16 mouse cellular contexts compared by ENCODE assay signal in genomic region chr5:100231574-100231973, GRCm38 (mm10).
DNase-seq lines count a peak whose midpoint lies in the region; ATAC-seq and TF ChIP-seq lines count a peak whose summit lies in the region.
"Had no signal": no experiment of that assay in that cellular context is flagged by ENCODE, and none has a peak within 500 bp of the region (broad histone marks: within the 10 kb centered on the region; RNA-seq: fewer than 3 reads in every experiment).

No protein-coding gene starts in this region.

- H3K27me3 ChIP-seq in hindbrain, embryonic 13.5 days, result no peaks in the 10 kb centered on the region
- H3K27me3 ChIP-seq in hindbrain, embryonic 12.5 days, result no peaks in the 10 kb centered on the region
- H3K27me3 ChIP-seq in midbrain, embryonic 15.5 days (replicated peaks), result no peaks in the 10 kb centered on the region
- no peaks in the 10 kb centered on the region for H3K27me3 ChIP-seq in midbrain, embryonic 10.5 days (ENCODE audit: low read depth, poor library complexity, severe bottlenecking)
- H3K27me3 ChIP-seq in midbrain, postnatal 0 days (ENCODE audit: insufficient read depth, low read length), result no peaks in the 10 kb centered on the region
- H3K27me3 ChIP-seq: forebrain, embryonic 13.5 days; heart, embryonic 13.5 days had no signal

- TF ChIP-seq CTCF in brain, embryonic 14.5 days (IDR thresholded peaks at IDR 0.05; ENCODE audit: borderline replicate concordance, extremely low read depth, insufficient read depth, insufficient read length), result no peak
- TF ChIP-seq CTCF in midbrain, postnatal 0 days (IDR thresholded peaks at IDR 0.05), result no peak

- H3K9me3 ChIP-seq in hindbrain, embryonic 13.5 days, result no peaks in the 10 kb centered on the region
- no peaks in the 10 kb centered on the region for H3K9me3 ChIP-seq in hindbrain, embryonic 12.5 days (replicated peaks)
- H3K9me3 ChIP-seq in midbrain, embryonic 15.5 days, result no peaks in the 10 kb centered on the region
- no peaks in the 10 kb centered on the region for H3K9me3 ChIP-seq in midbrain, embryonic 10.5 days (replicated peaks)
- no peaks in the 10 kb centered on the region for H3K9me3 ChIP-seq in midbrain, postnatal 0 days (ENCODE audit: low read length)
- H3K9me3 ChIP-seq: embryonic facial prominence, embryonic 10.5 days; forebrain, embryonic 13.5 days; heart, embryonic 13.5 days had no signal

- H3K4me3 ChIP-seq in hindbrain, embryonic 13.5 days, result no peak overlapping the region
- H3K4me3 ChIP-seq in hindbrain, embryonic 12.5 days, result no peak overlapping the region
- no peak overlapping the region for H3K4me3 ChIP-seq in midbrain, embryonic 15.5 days
- no peak overlapping the region for H3K4me3 ChIP-seq in midbrain, embryonic 10.5 days
- no peak overlapping the region for H3K4me3 ChIP-seq in midbrain, postnatal 0 days (ENCODE audit: low read depth, low read length)
- H3K4me3 ChIP-seq: embryonic facial prominence, embryonic 10.5 days; forebrain, embryonic 13.5 days; heart, embryonic 13.5 days had no signal

- no peak for TF ChIP-seq POLR2A in brain, embryonic 14.5 days (IDR thresholded peaks at IDR 0.05; ENCODE audit: borderline replicate concordance, extremely low read depth, insufficient read depth, insufficient read length, poor library complexity, severe bottlenecking)

- no peak for DNase-seq in midbrain, embryonic 10.5 days (ENCODE audit: low spot score)
- DNase-seq in brain, embryonic 14.5 days (ENCODE audit: low read depth), result peak; percentile 40
- DNase-seq in midbrain, postnatal 0 days (ENCODE audit: low spot score), result peak; percentile 37
- DNase-seq in retina, postnatal 1 day, result no peak
- DNase-seq in urinary bladder, adult 2 months (ENCODE audit: low spot score), result no peak
- DNase-seq: cerebellum, adult 2 months; cerebellum, postnatal 10 days; forebrain, postnatal 0 days; gastrocnemius, postnatal 14 days; heart, postnatal 36 days had no signal

- peaks cover 5% of the 10 kb centered on the region for H3K4me1 ChIP-seq in hindbrain, embryonic 13.5 days (replicated peaks)
- peaks cover 4% of the 10 kb centered on the region; the same call in 1 of the 2 replicates for H3K4me1 ChIP-seq in hindbrain, embryonic 12.5 days
- peaks cover 12% of the 10 kb centered on the region for H3K4me1 ChIP-seq in midbrain, embryonic 15.5 days
- H3K4me1 ChIP-seq in midbrain, embryonic 10.5 days, result peaks cover 10% of the 10 kb centered on the region
- no peaks in the 10 kb centered on the region for H3K4me1 ChIP-seq in midbrain, postnatal 0 days (ENCODE audit: insufficient read depth, low read length)
- H3K4me1 ChIP-seq: heart, embryonic 13.5 days had no signal

- no peak for ATAC-seq in hindbrain, embryonic 13.5 days (ENCODE audit: low FRiP score)
- no peak for ATAC-seq in hindbrain, embryonic 12.5 days (ENCODE audit: low FRiP score)
- no peak for ATAC-seq in midbrain, embryonic 15.5 days (replicated peaks)
- ATAC-seq in midbrain, postnatal 0 days (ENCODE audit: low FRiP score), result no peak
- ATAC-seq: forebrain, embryonic 13.5 days; forebrain, postnatal 0 days had no signal

- H3K36me3 ChIP-seq in hindbrain, embryonic 13.5 days, result no peaks in the 10 kb centered on the region
- H3K36me3 ChIP-seq in hindbrain, embryonic 12.5 days, result no peaks in the 10 kb centered on the region
- no peaks in the 10 kb centered on the region for H3K36me3 ChIP-seq in midbrain, embryonic 15.5 days (replicated peaks)
- no peaks in the 10 kb centered on the region for H3K36me3 ChIP-seq in midbrain, embryonic 10.5 days
- H3K36me3 ChIP-seq in midbrain, postnatal 0 days (ENCODE audit: insufficient read depth, low read length), result no peaks in the 10 kb centered on the region
- H3K36me3 ChIP-seq: embryonic facial prominence, embryonic 10.5 days; heart, embryonic 13.5 days had no signal

- no peak overlapping the region for H3K4me2 ChIP-seq in hindbrain, embryonic 13.5 days
- H3K4me2 ChIP-seq in hindbrain, embryonic 12.5 days (replicated peaks), result no peak overlapping the region
- peak overlapping the region; percentile 16; the same call in 1 of the 2 replicates for H3K4me2 ChIP-seq in midbrain, embryonic 15.5 days
- H3K4me2 ChIP-seq in midbrain, postnatal 0 days (ENCODE audit: low read depth, low read length, poor library complexity, severe bottlenecking), result no peak overlapping the region
- H3K4me2 ChIP-seq: forebrain, embryonic 13.5 days; heart, embryonic 13.5 days had no signal

- WGBS in hindbrain, embryonic 13.5 days, result 67% methylated on average over 11 of the region's 11 CpGs
- 80% methylated on average over 11 of the region's 11 CpGs for WGBS in hindbrain, embryonic 12.5 days
- WGBS in midbrain, embryonic 15.5 days, result 35% methylated on average over 11 of the region's 11 CpGs
- 73% methylated on average over 11 of the region's 11 CpGs for WGBS in midbrain, embryonic 10.5 days
- WGBS in midbrain, postnatal 0 days, result 34% methylated on average over 11 of the region's 11 CpGs

- H3K9ac ChIP-seq in hindbrain, embryonic 13.5 days, result no peak overlapping the region
- H3K9ac ChIP-seq in hindbrain, embryonic 12.5 days, result no peak overlapping the region
- no peak overlapping the region for H3K9ac ChIP-seq in midbrain, embryonic 15.5 days
- no peak overlapping the region for H3K9ac ChIP-seq in midbrain, postnatal 0 days (replicated peaks; ENCODE audit: low read length, poor library complexity, severe bottlenecking)
- H3K9ac ChIP-seq: forebrain, embryonic 13.5 days; forebrain, postnatal 0 days; heart, embryonic 13.5 days had no signal

- H3K27ac ChIP-seq in hindbrain, embryonic 13.5 days, result peak overlapping the region; percentile 52
- no peak overlapping the region for H3K27ac ChIP-seq in hindbrain, embryonic 12.5 days
- no peak overlapping the region for H3K27ac ChIP-seq in midbrain, embryonic 15.5 days
- no peak overlapping the region for H3K27ac ChIP-seq in midbrain, embryonic 10.5 days (replicated peaks)
- no peak overlapping the region for H3K27ac ChIP-seq in midbrain, postnatal 0 days (ENCODE audit: low read depth, low read length)
- H3K27ac ChIP-seq: embryonic facial prominence, embryonic 10.5 days; forebrain, embryonic 13.5 days; heart, embryonic 13.5 days had no signal

Comparison
In these comparisons a context has a peak if more than half of its experiments do, and no peak if none do; other contexts are left out.
1. DNase-seq: peak in brain, embryonic 14.5 days (single experiment) and midbrain, postnatal 0 days (single experiment); none in midbrain, embryonic 10.5 days (single experiment), retina, postnatal 1 day (single experiment) and urinary bladder, adult 2 months (single experiment).